Mouse (Mus musculus): ENCODE measurements at regions not wholly inside any gene's neighbourhood (a gene's known extent, or its start where the extent isn't known, plus 50 kb on each side); places are given as distances from the start of the nearest gene placed in this dataset.

DNA sequence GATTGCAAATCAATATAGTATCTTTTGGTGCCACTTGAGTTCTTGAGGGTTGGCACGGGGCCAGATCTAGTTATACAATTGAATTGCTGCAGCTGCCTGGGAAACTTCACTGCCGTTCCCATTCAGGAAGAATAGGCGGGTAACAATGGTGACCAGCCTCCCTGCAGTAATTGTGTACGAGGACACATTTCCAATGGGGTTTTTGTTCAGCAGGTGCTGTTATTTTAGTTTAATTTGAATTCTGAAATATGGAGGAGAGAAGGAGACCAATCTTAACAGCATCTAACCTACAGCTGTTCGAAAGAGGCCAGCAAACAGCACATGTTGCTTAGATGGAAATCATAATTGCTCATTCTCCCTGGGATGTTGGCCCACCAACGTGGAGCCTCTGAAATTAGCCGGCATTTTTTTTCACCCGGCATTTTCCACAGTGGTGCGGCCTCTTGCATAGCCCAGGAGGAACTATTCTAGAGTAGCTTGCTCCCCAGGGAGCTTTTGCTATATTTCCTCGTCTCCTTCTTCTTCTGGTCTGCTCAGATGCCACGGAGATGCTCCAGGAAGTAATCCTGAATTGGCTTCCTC is 388.6 kb downstream of the Insc start:
- TF ChIP-seq EP300 (IDR thresholded peaks at IDR 0.05) (no peak), CTCF (IDR thresholded peaks at IDR 0.05) (no peak)
